ENCODE assay signal across 42 mouse cellular contexts in the genomic region with DNA sequence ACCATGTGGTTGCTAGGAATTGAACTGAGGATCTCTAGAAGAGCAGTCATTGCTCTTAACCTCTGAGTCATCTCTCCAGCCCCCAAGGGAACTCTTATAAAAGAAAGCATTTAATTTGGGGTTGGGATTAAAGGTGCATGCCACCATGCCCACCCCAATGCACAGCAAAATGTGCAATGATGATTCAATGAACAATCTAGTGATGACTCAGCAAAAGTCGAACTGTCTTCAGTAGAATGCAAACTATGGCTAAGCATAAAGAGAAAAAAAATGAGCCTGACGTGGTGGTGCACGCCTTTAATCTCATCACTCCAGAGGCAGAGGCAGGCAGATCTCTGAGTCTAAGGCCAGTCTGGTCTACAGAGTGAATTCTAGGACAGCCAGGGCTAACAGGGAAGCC. TPM values are rescaled to one million over a fixed set of nuclear protein-coding genes. Genes with fewer than 3 reads are reported as not detected.
"Had no signal": no experiment of that assay in that cellular context is flagged by ENCODE, and none has a peak within 500 bp of the region (broad histone marks: within the 10 kb centered on the region; RNA-seq: fewer than 3 reads in every experiment).

No protein-coding gene starts in this region.

- H3K36me3 ChIP-seq: heart, embryonic 13.5 days; heart, embryonic 15.5 days; hindbrain, embryonic 12.5 days; intestine, embryonic 15.5 days; kidney, embryonic 15.5 days; limb, embryonic 10.5 days; limb, embryonic 12.5 days; liver, embryonic 13.5 days; liver, embryonic 15.5 days had no signal

- H3K9me3 ChIP-seq: intestine, embryonic 15.5 days; limb, embryonic 12.5 days; liver, embryonic 15.5 days had no signal

- H3K4me1 ChIP-seq: heart, embryonic 13.5 days; heart, embryonic 15.5 days; hindbrain, embryonic 12.5 days; intestine, embryonic 15.5 days; kidney, embryonic 15.5 days; limb, embryonic 10.5 days; limb, embryonic 12.5 days; liver, embryonic 13.5 days; liver, embryonic 15.5 days had no signal

- H3K4me3 ChIP-seq: heart, adult 2 months; heart, embryonic 13.5 days; heart, embryonic 15.5 days; hindbrain, embryonic 12.5 days; intestine, embryonic 15.5 days; kidney, embryonic 15.5 days; limb, embryonic 10.5 days; limb, embryonic 12.5 days; liver, embryonic 13.5 days; liver, embryonic 15.5 days had no signal

- H3K9ac ChIP-seq: heart, embryonic 13.5 days; heart, embryonic 15.5 days; hindbrain, embryonic 12.5 days; hindbrain, embryonic 14.5 days; intestine, embryonic 15.5 days; kidney, embryonic 15.5 days; limb, embryonic 12.5 days; liver, embryonic 13.5 days; liver, embryonic 15.5 days had no signal

- H3K27ac ChIP-seq: heart, adult 2 months; heart, embryonic 13.5 days; heart, embryonic 15.5 days; hindbrain, embryonic 12.5 days; hindbrain, embryonic 14.5 days; intestine, embryonic 15.5 days; kidney, embryonic 15.5 days; kidney, postnatal 0 days; limb, embryonic 10.5 days; limb, embryonic 12.5 days; liver, embryonic 13.5 days; liver, embryonic 15.5 days had no signal

- DNase-seq: gastrocnemius, postnatal 14 days; gastrocnemius, postnatal 36 days; heart, adult 11 months; heart, adult 2 months; heart, postnatal 14 days; heart, postnatal 36 days; kidney, adult 18-20 months; kidney, adult 8-10 months; kidney, postnatal 14 days; kidney, postnatal 36 days; layer of hippocampus, adult 9-11 months; layer of hippocampus, postnatal 36 days; liver; liver, embryonic 13.5 days had no signal

RNA-seq across cellular contexts. Expression of a gene that starts 9.5 kb away (rescaled TPM):
- total RNA-seq: gastrocnemius, adult 18-20 months; gastrocnemius, adult 8-10 months; gastrocnemius, postnatal 14 days; gastrocnemius, postnatal 36 days; heart, postnatal 14 days; heart, postnatal 36 days; hematopoietic stem cell, adult 5-6 weeks; layer of hippocampus, adult 18-20 months; layer of hippocampus, adult 8-10 months; layer of hippocampus, postnatal 14 days; layer of hippocampus, postnatal 36 days; left cerebral cortex, adult 18-20 months; left cerebral cortex, adult 8-10 months; left cerebral cortex, postnatal 10 days; left cerebral cortex, postnatal 36 days had no signal
- polyA plus RNA-seq: gonadal fat pad, adult 2 months; heart, adult 2 months; heart, embryonic 11.5 days; heart, embryonic 13.5 days; heart, embryonic 15.5 days; heart, postnatal 0 days; hindbrain, embryonic 12.5 days; hindbrain, embryonic 14.5 days; hindbrain, embryonic 16.5 days; inflammation-experienced regulatory T-cells, adult 6 months; kidney, embryonic 15.5 days; kidney, postnatal 0 days; large intestine, adult 2 months; limb, embryonic 10.5 days; limb, embryonic 12.5 days; limb, embryonic 14.5 days; liver, embryonic 11.5 days; liver, embryonic 13.5 days; liver, embryonic 15.5 days had no signal

RNA-seq across cellular contexts. Expression of a gene that starts 12.7 kb away (rescaled TPM):
- total RNA-seq: gastrocnemius, adult 18-20 months; gastrocnemius, adult 8-10 months; gastrocnemius, postnatal 14 days; gastrocnemius, postnatal 36 days; hematopoietic stem cell, adult 5-6 weeks; layer of hippocampus, postnatal 14 days; layer of hippocampus, postnatal 36 days; left cerebral cortex, adult 18-20 months; left cerebral cortex, postnatal 36 days had no signal
- polyA plus RNA-seq: gonadal fat pad, adult 2 months; heart, adult 2 months; heart, embryonic 15.5 days; heart, postnatal 0 days; hindbrain, embryonic 12.5 days; inflammation-experienced regulatory T-cells, adult 6 months; kidney, embryonic 15.5 days; kidney, postnatal 0 days; large intestine, adult 2 months; limb, embryonic 10.5 days; liver, embryonic 13.5 days had no signal
